Mouse (Mus musculus): Measurements from ENCODE around the gene Rps6ka5. TPM values are rescaled to one million over a fixed set of nuclear protein-coding genes. Genes with fewer than 3 reads are reported as not detected.

The Rps6ka5 gene
- total and polyA plus RNA-seq, 3 experiments, result 0.92 to 3.3 TPM; not detected in 1

GRCm38 (mm10) chr12:100690444-100690843 lies 36.3 kb downstream of the Rps6ka5 start:
- no peak for DNase-seq (ENCODE audit: low read depth, low spot score)
- Histone ChIP-seq H3K9ac (ENCODE audit: control insufficient read depth, low read depth, low read length, poor library complexity, severe bottlenecking) (no peak overlapping the region), H3K79me2 (ENCODE audit: control insufficient read depth, insufficient read depth, low read length, poor library complexity) (no peaks in the 10 kb centered on the region), H3K36me3 (ENCODE audit: control insufficient read depth in 1 of 2, insufficient read depth in 2 of 2, low read length in 2 of 2) (peaks cover 0 to 16% of the 10 kb centered on the region in 2 experiments; a peak in 2 of 4 replicates), H3K27me3 (ENCODE audit: control insufficient read depth in 1 of 2, insufficient read depth in 2 of 2, low read length in 2 of 2) (no peaks in the 10 kb centered on the region), H3K4me3 (ENCODE audit: control insufficient read depth in 1 of 2, insufficient read depth in 1 of 2, low read depth in 2 of 2, low read length in 2 of 2) (no peak overlapping the region), H3K27ac (ENCODE audit: control insufficient read depth, low read depth, low read length) (no peak overlapping the region), H3K4me1 (ENCODE audit: control insufficient read depth in 1 of 2, insufficient read depth in 2 of 2, low read length in 2 of 2) (peaks cover 3 to 6% of the 10 kb centered on the region in 2 experiments; a peak in 3 of 4 replicates), H3K9me3 (replicated peaks; ENCODE audit: insufficient read depth, low read length) (no peaks in the 10 kb centered on the region)
- TF ChIP-seq TCF12 (IDR thresholded peaks at IDR 0.05; ENCODE audit: low read depth, low read length) (no peak), RCOR1 (IDR thresholded peaks at IDR 0.05; ENCODE audit: low read depth, low read length) (no peak), MAX (IDR thresholded peaks at IDR 0.05; ENCODE audit: low read length) (no peak), TAL1 (IDR thresholded peaks at IDR 0.05; ENCODE audit: low read length) (no peak), ZKSCAN1 (IDR thresholded peaks at IDR 0.05; ENCODE audit: low read depth, low read length) (no peak), CTCF (IDR thresholded peaks at IDR 0.05 in 2 of 3, conservative IDR thresholded peaks at IDR 0.05 in 1 of 3; ENCODE audit: control insufficient read depth in 1 of 3, insufficient read depth in 1 of 3, low read depth in 2 of 3, low read length in 3 of 3, poor library complexity in 1 of 3, severe bottlenecking in 1 of 3) (no peak), ZMIZ1 (IDR thresholded peaks at IDR 0.05; ENCODE audit: low read depth, low read length) (no peak), USF1 (IDR thresholded peaks at IDR 0.05; ENCODE audit: low read depth, low read length) (no peak), MYB (IDR thresholded peaks at IDR 0.05; ENCODE audit: low read depth, low read length) (no peak), POLR2AphosphoS2 (IDR thresholded peaks at IDR 0.05; ENCODE audit: low read length) (no peak), MAFK (IDR thresholded peaks at IDR 0.05; ENCODE audit: borderline replicate concordance, low read depth, low read length) (no peak), CHD1 (IDR thresholded peaks at IDR 0.05; ENCODE audit: low read depth, low read length) (no peak), ZNF384 (IDR thresholded peaks at IDR 0.05; ENCODE audit: low read depth, low read length) (no peak), NRF1 (IDR thresholded peaks at IDR 0.05; ENCODE audit: insufficient read depth, low read depth, low read length, poor library complexity, severe bottlenecking) (no peak), MYC (IDR thresholded peaks at IDR 0.05; ENCODE audit: low read depth, low read length) (no peak), NELFE (IDR thresholded peaks at IDR 0.05; ENCODE audit: low read depth, low read length) (no peak), POLR2AphosphoS5 (IDR thresholded peaks at IDR 0.05; ENCODE audit: borderline replicate concordance, low read depth, low read length) (no peak), EP300 (IDR thresholded peaks at IDR 0.05; ENCODE audit: low read depth in 1 of 2, low read length in 2 of 2) (no peak)

DNA sequence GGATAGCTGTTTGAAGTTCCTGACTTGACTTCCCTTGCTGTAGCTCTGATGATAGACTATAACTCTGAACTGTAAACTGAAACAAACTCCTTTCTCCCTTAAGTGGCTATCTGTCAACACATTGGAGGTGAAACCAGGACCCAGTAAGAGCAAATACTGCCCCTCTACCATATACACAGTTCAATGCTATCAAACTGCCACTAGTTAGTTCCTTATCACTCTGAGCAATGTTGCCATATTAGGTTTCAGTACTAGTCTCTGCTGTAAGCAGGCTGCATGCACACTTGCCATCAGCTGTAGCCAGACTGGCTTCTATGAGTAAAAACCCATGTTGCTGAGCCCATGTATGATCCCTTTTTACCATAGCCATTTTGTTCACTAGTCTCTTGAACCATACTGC lies 38.6 kb downstream of the Rps6ka5 start:
- no peak overlapping the region for H3K9ac ChIP-seq (ENCODE audit: control insufficient read depth, low read depth, low read length, poor library complexity, severe bottlenecking)
- H3K27me3 ChIP-seq (ENCODE audit: control insufficient read depth in 1 of 2, insufficient read depth in 2 of 2, low read length in 2 of 2), result no peaks in the 10 kb centered on the region
- peaks cover 0 to 16% of the 10 kb centered on the region in 2 experiments; a peak in 2 of 4 replicates for H3K36me3 ChIP-seq (ENCODE audit: control insufficient read depth in 1 of 2, insufficient read depth in 2 of 2, low read length in 2 of 2)
- peak overlapping the region in 1 of 2 experiments; percentile 31; a peak in 2 of 4 replicates for H3K4me3 ChIP-seq (ENCODE audit: control insufficient read depth in 1 of 2, insufficient read depth in 1 of 2, low read depth in 2 of 2, low read length in 2 of 2)
- DNase-seq (ENCODE audit: low read depth, low spot score), result peak; percentile 62
- H3K9me3 ChIP-seq (replicated peaks; ENCODE audit: insufficient read depth, low read length), result no peaks in the 10 kb centered on the region
- TF ChIP-seq GABPA (IDR thresholded peaks at IDR 0.05; ENCODE audit: low read depth, low read length), result no peak
- TF ChIP-seq ELF1 (IDR thresholded peaks at IDR 0.05; ENCODE audit: low read depth, low read length), result no peak
- no peak for TF ChIP-seq TBP (IDR thresholded peaks at IDR 0.05; ENCODE audit: low read depth, low read length)
- TF ChIP-seq MXI1 (IDR thresholded peaks at IDR 0.05; ENCODE audit: low read depth, low read length), result no peak
- no peak for TF ChIP-seq NELFE (IDR thresholded peaks at IDR 0.05; ENCODE audit: low read depth, low read length)
- TF ChIP-seq NRF1 (IDR thresholded peaks at IDR 0.05; ENCODE audit: insufficient read depth, low read depth, low read length, poor library complexity, severe bottlenecking), result no peak
- no peak for TF ChIP-seq KAT2A (conservative IDR thresholded peaks at IDR 0.05; ENCODE audit: low read depth, low read length)
- TF ChIP-seq TAL1 (IDR thresholded peaks at IDR 0.05; ENCODE audit: low read length), result peak; percentile 22
- TF ChIP-seq E2F4 (IDR thresholded peaks at IDR 0.05; ENCODE audit: borderline replicate concordance, low read depth, low read length), result no peak
- no peak for TF ChIP-seq CHD1 (IDR thresholded peaks at IDR 0.05; ENCODE audit: low read depth, low read length)
- no peak for TF ChIP-seq BHLHE40 (IDR thresholded peaks at IDR 0.05; ENCODE audit: borderline replicate concordance, low read depth, low read length)
- no peak for TF ChIP-seq MYB (IDR thresholded peaks at IDR 0.05; ENCODE audit: low read depth, low read length)
- TF ChIP-seq EP300 (IDR thresholded peaks at IDR 0.05; ENCODE audit: low read depth in 1 of 2, low read length in 2 of 2), result peak; percentile 30 to 46; a peak in 3 of 4 replicates
- no peak for TF ChIP-seq SIN3A (IDR thresholded peaks at IDR 0.05; ENCODE audit: low read length)
- peak; percentile 54 for TF ChIP-seq GATA1 (IDR thresholded peaks at IDR 0.05; ENCODE audit: low read depth, low read length)
- no peak for TF ChIP-seq USF1 (IDR thresholded peaks at IDR 0.05; ENCODE audit: low read depth, low read length)
- TF ChIP-seq TCF12 (IDR thresholded peaks at IDR 0.05; ENCODE audit: low read depth, low read length), result no peak
- TF ChIP-seq POLR2A (IDR thresholded peaks at IDR 0.05; ENCODE audit: control insufficient read depth in 1 of 2, insufficient read depth in 1 of 2, low read depth in 1 of 2, low read length in 2 of 2, poor library complexity in 1 of 2), result no peak
- TF ChIP-seq ZC3H11A (IDR thresholded peaks at IDR 0.05; ENCODE audit: low read depth, low read length), result no peak
- no peak for TF ChIP-seq RAD21 (IDR thresholded peaks at IDR 0.05; ENCODE audit: low read depth, low read length)
- no peak for TF ChIP-seq CTCF (IDR thresholded peaks at IDR 0.05 in 2 of 3, conservative IDR thresholded peaks at IDR 0.05 in 1 of 3; ENCODE audit: control insufficient read depth in 1 of 3, insufficient read depth in 1 of 3, low read depth in 2 of 3, low read length in 3 of 3, poor library complexity in 1 of 3, severe bottlenecking in 1 of 3)
- H3K79me2 ChIP-seq (ENCODE audit: control insufficient read depth, insufficient read depth, low read length, poor library complexity), result no peaks in the 10 kb centered on the region
- H3K27ac ChIP-seq (ENCODE audit: control insufficient read depth, low read depth, low read length), result no peak overlapping the region
- peaks cover 3 to 6% of the 10 kb centered on the region in 2 experiments; a peak in 3 of 4 replicates for H3K4me1 ChIP-seq (ENCODE audit: control insufficient read depth in 1 of 2, insufficient read depth in 2 of 2, low read length in 2 of 2)

All from MEL (cell line).